Mouse (Mus musculus) heart, adult 18-20 months (tissue): ENCODE results near the gene Akr1a1. TPM values are rescaled to one million over a fixed set of nuclear protein-coding genes. Genes with fewer than 3 reads are reported as not detected.

Source experiments
- total RNA-seq, 2 experiments: library from RNA; stranded (reverse); gene quantifications; 2 replicates each; pipeline ENCODE4 v1.2.3; 2021

Akr1a1 gene
- total RNA-seq, 2 experiments from 2014 or later, result 310 to 328 TPM

Other genes with a start within 250 kb of the Akr1a1 start
- 100 to 1,000 TPM; 105 to 111 TPM for gene Mast2, start 187.5 kb downstream of the Akr1a1 start, total RNA-seq
- gene Ipp, start 144.1 kb downstream of the Akr1a1 start, total RNA-seq, result 10 to 100 TPM; 15.1 to 16.6 TPM
- 10 to 100 TPM; 27.6 to 31.8 TPM for gene Tmem69, start 95.7 kb downstream of the Akr1a1 start, total RNA-seq
- gene Gpbp1l1, start 94.0 kb downstream of the Akr1a1 start, total RNA-seq, result 10 to 100 TPM; 64.1 to 70.0 TPM
- gene Ccdc17, start 55.0 kb downstream of the Akr1a1 start, total RNA-seq, result 1 to 10 TPM; 3.7 to 4.1 TPM
- 10 to 100 TPM; 14.5 to 16.2 TPM for gene Nasp, start 23.7 kb downstream of the Akr1a1 start, total RNA-seq
- gene Prdx1, start 33.9 kb upstream of the Akr1a1 start, total RNA-seq, result 100 to 1,000 TPM; 463 to 542 TPM
- 10 to 100 TPM; 55.3 to 55.9 TPM for gene Mmachc, start 56.7 kb upstream of the Akr1a1 start, total RNA-seq
- gene Ccdc163, start 56.8 kb upstream of the Akr1a1 start, total RNA-seq, result 1 to 10 TPM; 4.3 to 5.4 TPM
- gene Tesk2, start 69.3 kb upstream of the Akr1a1 start, total RNA-seq, result 1 to 10 TPM; 1.9 to 2.0 TPM
- gene Toe1, start 156.0 kb upstream of the Akr1a1 start, total RNA-seq, result 1 to 10 TPM; 5.5 to 7.3 TPM
- 1 to 10 TPM; 1.3 TPM for gene Mutyh, start 156.0 kb upstream of the Akr1a1 start, total RNA-seq
- gene Hpdl, start 170.0 kb upstream of the Akr1a1 start, total RNA-seq, result 1 to 10 TPM; 3.5 to 3.7 TPM
- gene Zswim5, start 225.7 kb upstream of the Akr1a1 start, total RNA-seq, result 1 to 10 TPM in 1 of 2 experiments, under 1 TPM in 1; 0.98 to 1.0 TPM